Mouse (Mus musculus): ENCODE measurements at regions not wholly inside any gene's neighbourhood (a gene's known extent, or its start where the extent isn't known, plus 50 kb on each side); places are given as distances from the start of the nearest gene placed in this dataset.
A peak's percentile ranks its signal among the peaks of the same experiment; 100 is the strongest.

- DNase-seq (ENCODE audit: low spot score) = no peak
Measured at GRCm38 (mm10) chr11:30372924-30373323, 98.7 kb downstream of the 4930505A04Rik start.

- no peak for DNase-seq (ENCODE audit: low spot score)
Measured at GRCm38 (mm10) chr11:30371963-30372362, 99.7 kb downstream of the 4930505A04Rik start.

GRCm38 (mm10) chr11:30369601-30370240 lies 101.7 kb upstream of the Sptbn1 start:
- no peak for DNase-seq (ENCODE audit: low spot score)

GRCm38 (mm10) chr11:30367373-30368225 lies 99.6 kb upstream of the Sptbn1 start:
- peak; percentile 7 for DNase-seq (ENCODE audit: low spot score)

GRCm38 (mm10) chr11:30366491-30366890 lies 98.5 kb upstream of the Sptbn1 start:
- DNase-seq (ENCODE audit: low spot score) = no peak

- DNase-seq (ENCODE audit: low spot score) = no peak
Measured at GRCm38 (mm10) chr11:30364993-30365392, 97.0 kb upstream of the Sptbn1 start.

- DNase-seq (ENCODE audit: low spot score) = no peak
Measured at GRCm38 (mm10) chr11:30364591-30364990, 96.6 kb upstream of the Sptbn1 start.

- no peak for DNase-seq (ENCODE audit: low spot score)
Measured at GRCm38 (mm10) chr11:30358196-30358595, 90.2 kb upstream of the Sptbn1 start.

GRCm38 (mm10) chr11:30355356-30355755 lies 87.4 kb upstream of the Sptbn1 start:
- DNase-seq (ENCODE audit: low spot score) = no peak

GRCm38 (mm10) chr11:30326371-30326770 lies 58.4 kb upstream of the Sptbn1 start:
- DNase-seq (ENCODE audit: low spot score) = no peak

Measured in retina, embryonic 14.5 days (tissue).